Mouse (Mus musculus) embryonic facial prominence, embryonic 14.5 days (tissue): ENCODE measurements at regions not wholly inside any gene's neighbourhood (a gene's known extent, or its start where the extent isn't known, plus 50 kb on each side); places are given as distances from the start of the nearest gene placed in this dataset.

ENCODE experiments used
- ATAC-seq: fragments of 200-750 bp; cut with Nextera tagmentation; 2 replicates; pipeline ENCODE4 v1.8.0; 2017; ENCODE audit warnings: low read depth, moderate number of reproducible peaks, moderate TSS enrichment
- DNase-seq: peaks from one replicate; pipeline ENCODE4 v3.0.0-alpha.2; 2015; ENCODE audit warnings: low spot score
- H3K27ac ChIP-seq: fragments of 300-500 bp; sonication (generic); replicated peaks from 2 replicates; pipeline ENCODE4 v1.5.1; 2014; ENCODE audit warnings: low read depth, mild to moderate bottlenecking, low read length, moderate library complexity
- H3K27me3 ChIP-seq: fragments of 300-500 bp; sonication (generic); replicated peaks from 2 replicates; pipeline ENCODE4 v1.6.1; 2014; ENCODE audit warnings: low read length; ENCODE audit not compliant: control insufficient read depth, insufficient read depth
- H3K36me3 ChIP-seq: fragments of 300-500 bp; sonication (generic); 2 replicates; pipeline ENCODE4 v1.6.1; 2014; ENCODE audit warnings: low read length, mixed read lengths; ENCODE audit not compliant: control insufficient read depth, insufficient read depth
- H3K4me1 ChIP-seq: fragments of 300-500 bp; sonication (generic); 2 replicates; pipeline ENCODE4 v1.6.1; 2014; ENCODE audit warnings: antibody characterized with exemption, low read length; ENCODE audit not compliant: control insufficient read depth, insufficient read depth
- H3K4me2 ChIP-seq: fragments of 300-500 bp; sonication (generic); 2 replicates; pipeline ENCODE4 v1.6.1; 2014; ENCODE audit warnings: low read depth, mild to moderate bottlenecking, low read length, moderate library complexity, mixed read lengths
- H3K4me3 ChIP-seq: fragments of 300-500 bp; sonication (generic); 2 replicates; pipeline ENCODE4 v1.5.1; 2014; ENCODE audit warnings: low read depth, mild to moderate bottlenecking, low read length
- H3K9ac ChIP-seq: fragments of 300-500 bp; sonication (generic); 2 replicates; pipeline ENCODE4 v1.6.1; 2014; ENCODE audit warnings: low read depth, mild to moderate bottlenecking, low read length, moderate library complexity, mixed read lengths
- H3K9me3 ChIP-seq: fragments of 300-500 bp; sonication (generic); 2 replicates; pipeline ENCODE4 v1.6.1; 2016; ENCODE audit warnings: low read length; ENCODE audit not compliant: control insufficient read depth
- WGBS: fragments of 180-500 bp; shearing (Covaris S2); extraction: QIAGEN DNeasy Blood & Tissue Kit; methylation state at CpG from one replicate; pipeline ENCODE4 v1.1.7; 2014; 5-methylcytosine and 5-hydroxymethylcytosine counted together

- H3K4me1 ChIP-seq, result no peaks in the 10 kb centered on the region
- H3K4me2 ChIP-seq, result no peak overlapping the region
- no peak for DNase-seq
- no peaks in the 10 kb centered on the region for H3K9me3 ChIP-seq
- no peaks in the 10 kb centered on the region for H3K36me3 ChIP-seq
- H3K27me3 ChIP-seq, result no peaks in the 10 kb centered on the region
- H3K9ac ChIP-seq, result no peak overlapping the region
- WGBS, result 83% methylated on average over 4 of the region's 4 CpGs
- H3K27ac ChIP-seq, result no peak overlapping the region
- H3K4me3 ChIP-seq, result no peak overlapping the region
- ATAC-seq, result no peak
Measured at GRCm38 (mm10) chr3:69649561-69649960, 50.8 kb upstream of the B3galnt1 start.
